In the genomic region with DNA sequence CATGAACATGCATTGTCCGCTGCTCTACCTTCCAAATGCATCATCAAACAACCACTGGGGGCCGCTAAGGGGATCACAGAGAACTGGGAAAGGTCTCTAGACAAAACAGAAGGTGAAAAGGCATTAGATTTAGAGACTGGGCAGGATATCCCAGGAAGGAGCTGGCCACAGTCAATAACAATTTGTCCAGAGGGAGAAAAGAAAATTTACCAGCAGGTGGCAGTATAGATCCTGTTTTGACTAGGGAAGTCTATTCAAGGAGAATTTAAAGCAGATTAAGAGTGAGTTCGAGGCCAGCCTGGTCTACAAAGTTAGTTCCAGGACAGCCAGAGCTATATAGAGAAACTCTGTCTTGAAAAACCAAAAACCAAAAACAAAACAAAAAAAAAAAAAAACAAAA, we compare ENCODE assay signal across 10 mouse cellular contexts.
DNase-seq lines count a peak whose midpoint lies in the region; ATAC-seq and TF ChIP-seq lines count a peak whose summit lies in the region.
"Had no signal": no experiment of that assay in that cellular context is flagged by ENCODE, and none has a peak within 500 bp of the region (broad histone marks: within the 10 kb centered on the region; RNA-seq: fewer than 3 reads in every experiment).

No protein-coding gene starts in this region.

- no peak overlapping the region for H3K4me2 ChIP-seq in heart, postnatal 0 days (ENCODE audit: low read depth, low read length)
- no peak overlapping the region for H3K4me2 ChIP-seq in lung, postnatal 0 days (replicated peaks; ENCODE audit: low read depth, low read length)

- H3K4me1 ChIP-seq in heart, postnatal 0 days (ENCODE audit: control insufficient read depth, insufficient read depth) = no peaks in the 10 kb centered on the region
- no peaks in the 10 kb centered on the region for H3K4me1 ChIP-seq in lung, postnatal 0 days (ENCODE audit: insufficient read depth, low read depth, low read length)

- no peaks in the 10 kb centered on the region for H3K9me3 ChIP-seq in heart, postnatal 0 days (replicated peaks; ENCODE audit: control insufficient read depth, low read length)
- no peaks in the 10 kb centered on the region for H3K9me3 ChIP-seq in lung, postnatal 0 days (ENCODE audit: low read length)

- no peak for TF ChIP-seq EP300 in heart, postnatal 0 days (IDR thresholded peaks at IDR 0.05; ENCODE audit: low read depth)
- TF ChIP-seq EP300 in lung, postnatal 0 days (IDR thresholded peaks at IDR 0.05) = no peak

- H3K9ac ChIP-seq in heart, postnatal 0 days (replicated peaks; ENCODE audit: low read depth, low read length) = no peak overlapping the region
- H3K9ac ChIP-seq in lung, postnatal 0 days (replicated peaks; ENCODE audit: low read depth) = no peak overlapping the region

- intact Hi-C loops in heart, postnatal 36 days (cut with DNase I) = loop anchor here (5.0 kb wide), 1 partner anchor 213 kb away; no protein-coding TSS in a partner anchor

- no peaks in the 10 kb centered on the region for H3K27me3 ChIP-seq in heart, postnatal 0 days (ENCODE audit: control insufficient read depth, insufficient read depth, low read length)
- no peaks in the 10 kb centered on the region for H3K27me3 ChIP-seq in lung, postnatal 0 days (replicated peaks; ENCODE audit: insufficient read depth, low read length)

- no peaks in the 10 kb centered on the region for H3K36me3 ChIP-seq in heart, postnatal 0 days (replicated peaks; ENCODE audit: control insufficient read depth, insufficient read depth, low read length)
- H3K36me3 ChIP-seq in lung, postnatal 0 days (ENCODE audit: insufficient read depth, low read length) = no peaks in the 10 kb centered on the region

- WGBS in heart, postnatal 0 days = 49% methylated on average over 3 of the region's 3 CpGs
- WGBS in lung, postnatal 0 days = 50% methylated on average over 3 of the region's 3 CpGs

- DNase-seq in heart, postnatal 0 days (ENCODE audit: low spot score) = no peak
- DNase-seq in heart, postnatal 36 days = no peak
- peak; percentile 63 for DNase-seq in lung, postnatal 0 days (ENCODE audit: low spot score)
- DNase-seq in lung, postnatal 4 days = no peak
- DNase-seq in ZHBTc4 (ENCODE audit: low read depth, low spot score) = peak; percentile 66
- DNase-seq in lung, postnatal 36 days = peak; percentile 59
- DNase-seq in urinary bladder, postnatal 10 days (ENCODE audit: low spot score) = no peak
- DNase-seq: adrenal gland, adult 8-10 months had no signal

- H3K4me3 ChIP-seq in heart, postnatal 0 days (ENCODE audit: low read depth, low read length) = no peak overlapping the region
- no peak overlapping the region for H3K4me3 ChIP-seq in lung, postnatal 0 days (ENCODE audit: low read depth, low read length)

- ATAC-seq in heart, postnatal 0 days (ENCODE audit: insufficient read depth, low read depth) = no peak
- no peak for ATAC-seq in lung, postnatal 0 days
- ATAC-seq in granulocyte monocyte progenitor cell, adult 5-6 weeks (replicated peaks; ENCODE audit: poor library complexity, severe bottlenecking) = no peak; the same call in 1 of the 2 replicates

- peak; percentile 34 for TF ChIP-seq CTCF in heart, postnatal 0 days (IDR thresholded peaks at IDR 0.05; ENCODE audit: low read depth)
- peak; percentile 62 for TF ChIP-seq CTCF in lung, postnatal 0 days (IDR thresholded peaks at IDR 0.05)

- no peak overlapping the region for H3K27ac ChIP-seq in heart, postnatal 0 days (ENCODE audit: low read depth)
- H3K27ac ChIP-seq in lung, postnatal 0 days (ENCODE audit: low read length) = no peak overlapping the region
- H3K27ac ChIP-seq: macrophage had no signal

Comparison
In these comparisons a context has a peak if more than half of its experiments do, and no peak if none do; other contexts are left out.
1. DNase-seq: peak in lung, postnatal 0 days (single experiment), ZHBTc4 (single experiment) and lung, postnatal 36 days (single experiment); none in heart, postnatal 0 days (single experiment), heart, postnatal 36 days (0 of 2), lung, postnatal 4 days (0 of 2) and urinary bladder, postnatal 10 days (single experiment).